Mouse (Mus musculus) olfactory bulb, adult 2 months (tissue): ENCODE measurements around the gene Banf2.

Experiments
- CTCF ChIP-seq: fragments of 200-500 bp; IDR thresholded peaks from 2 replicates; pipeline ENCODE4 v1.5.1; 2012; ENCODE audit warnings: low read depth, mild to moderate bottlenecking, low read length, moderate library complexity; ENCODE audit not compliant: insufficient read depth
- POLR2A ChIP-seq: fragments of 200-500 bp; IDR thresholded peaks from 2 replicates; pipeline ENCODE4 v1.6.1; 2012; ENCODE audit warnings: mild to moderate bottlenecking, low read depth, low read length, moderate library complexity; ENCODE audit not compliant: insufficient read depth

GRCm38 (mm10) chr2:143990997-143991396 lies 41.9 kb upstream of the Banf2 start:
- TF ChIP-seq POLR2A = no peak
- no peak for TF ChIP-seq CTCF
